In the genomic region with DNA sequence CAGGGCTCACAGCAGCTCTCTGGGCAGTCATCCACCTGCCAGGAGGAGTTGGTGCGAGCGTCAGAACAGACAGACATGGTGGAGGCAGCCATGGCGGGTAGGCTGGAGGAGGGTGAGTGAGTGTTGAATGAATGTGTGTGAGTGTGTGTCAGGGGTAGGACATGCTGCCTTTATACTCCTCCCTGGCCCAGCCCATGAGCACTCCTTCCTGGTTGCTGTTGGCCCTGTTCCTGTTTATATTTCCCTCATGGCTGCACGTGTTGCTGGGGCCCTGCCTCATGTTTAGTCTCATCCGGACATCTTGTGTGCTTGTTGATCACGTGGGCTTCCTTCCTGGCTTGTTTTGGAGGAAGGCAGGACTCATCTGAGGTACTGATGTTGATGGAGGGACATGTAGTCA, we compare ENCODE assay signal across 32 mouse cellular contexts. TPM values are rescaled to one million over a fixed set of nuclear protein-coding genes. Genes with fewer than 3 reads are reported as not detected.
A peak's percentile ranks its signal among the peaks of the same experiment; 100 is the strongest.
DNase-seq lines count a peak whose midpoint lies in the region; ATAC-seq and TF ChIP-seq lines count a peak whose summit lies in the region.
"Had no signal": no experiment of that assay in that cellular context is flagged by ENCODE, and none has a peak within 500 bp of the region (broad histone marks: within the 10 kb centered on the region; RNA-seq: fewer than 3 reads in every experiment).

A gene (minus strand): TSS at position 145 of the 400 bp plus-strand sequence.

- H3K9ac ChIP-seq in lung, embryonic 14.5 days, result no peak within 1 kb of the TSS
- no peak within 1 kb of the TSS for H3K9ac ChIP-seq in stomach, embryonic 16.5 days (ENCODE audit: low read length)
- H3K9ac ChIP-seq in midbrain, embryonic 14.5 days (replicated peaks; ENCODE audit: low read length), result no peak within 1 kb of the TSS
- H3K9ac ChIP-seq: forebrain, embryonic 13.5 days; heart, embryonic 12.5 days; heart, embryonic 15.5 days; hindbrain, embryonic 13.5 days had no signal

- ATAC-seq in lung, embryonic 14.5 days (ENCODE audit: insufficient read depth), result peak; percentile 54; the same call in 1 of the 2 replicates
- ATAC-seq in stomach, embryonic 16.5 days (ENCODE audit: insufficient read depth, low FRiP score), result peak; percentile 24; the same call in 1 of the 2 replicates
- ATAC-seq in megakaryocyte progenitor cell, adult 5-6 weeks (replicated peaks; ENCODE audit: poor library complexity), result no peak
- ATAC-seq in midbrain, embryonic 14.5 days (ENCODE audit: low FRiP score, low TSS enrichment), result no peak
- ATAC-seq: forebrain, embryonic 13.5 days; forebrain, embryonic 16.5 days; hindbrain, embryonic 16.5 days had no signal

- H3K27ac ChIP-seq in lung, embryonic 14.5 days (ENCODE audit: low read depth), result no peak within 1 kb of the TSS
- no peak within 1 kb of the TSS for H3K27ac ChIP-seq in stomach, embryonic 16.5 days (ENCODE audit: low read length)
- H3K27ac ChIP-seq in midbrain, embryonic 14.5 days (replicated peaks; ENCODE audit: low read depth, low read length), result no peak within 1 kb of the TSS
- H3K27ac ChIP-seq: forebrain, embryonic 10.5 days; forebrain, embryonic 13.5 days; heart, embryonic 15.5 days; hindbrain, embryonic 10.5 days; hindbrain, embryonic 13.5 days had no signal

- H3K4me1 ChIP-seq in lung, embryonic 14.5 days (ENCODE audit: insufficient read depth), result no peaks in the 10 kb centered on the region
- no peaks in the 10 kb centered on the region for H3K4me1 ChIP-seq in lung, adult 2 months (ENCODE audit: control insufficient read depth, insufficient read depth, low read length)
- no peaks in the 10 kb centered on the region for H3K4me1 ChIP-seq in stomach, embryonic 16.5 days (ENCODE audit: control insufficient read depth, insufficient read depth, low read length)
- no peaks in the 10 kb centered on the region for H3K4me1 ChIP-seq in midbrain, embryonic 14.5 days (ENCODE audit: control insufficient read depth, insufficient read depth, low read length)
- H3K4me1 ChIP-seq: forebrain, embryonic 10.5 days; forebrain, embryonic 13.5 days; heart, embryonic 12.5 days; heart, embryonic 15.5 days; hindbrain, embryonic 10.5 days; hindbrain, embryonic 13.5 days had no signal

- H3K27me3 ChIP-seq in lung, embryonic 14.5 days (ENCODE audit: insufficient read depth, low read length), result no peaks in the 10 kb centered on the region
- H3K27me3 ChIP-seq in stomach, embryonic 16.5 days (ENCODE audit: control insufficient read depth, insufficient read depth, low read length), result no peaks in the 10 kb centered on the region
- no peaks in the 10 kb centered on the region for H3K27me3 ChIP-seq in midbrain, embryonic 14.5 days (ENCODE audit: control insufficient read depth, insufficient read depth, low read length)
- H3K27me3 ChIP-seq: forebrain, embryonic 13.5 days; heart, embryonic 12.5 days; heart, embryonic 15.5 days; hindbrain, embryonic 13.5 days had no signal

- H3K4me3 ChIP-seq in lung, embryonic 14.5 days (ENCODE audit: low read depth, low read length), result no peak within 1 kb of the TSS
- no peak within 1 kb of the TSS for H3K4me3 ChIP-seq in lung, adult 2 months (replicated peaks; ENCODE audit: extremely low read depth, low read depth, low read length)
- no peak within 1 kb of the TSS for H3K4me3 ChIP-seq in stomach, embryonic 16.5 days (replicated peaks; ENCODE audit: low read length)
- no peak within 1 kb of the TSS for H3K4me3 ChIP-seq in midbrain, embryonic 14.5 days (replicated peaks; ENCODE audit: low read depth, low read length)
- H3K4me3 ChIP-seq: forebrain, embryonic 10.5 days; forebrain, embryonic 13.5 days; heart, embryonic 12.5 days; heart, embryonic 15.5 days; hindbrain, embryonic 10.5 days; hindbrain, embryonic 13.5 days had no signal

- DNase-seq in lung, embryonic 14.5 days, result peak; percentile 31
- no peak for DNase-seq in lung, adult 18-20 months
- DNase-seq in lung, postnatal 10 days, result peak; percentile 42
- no peak for DNase-seq in lung, adult 2 months
- no peak for DNase-seq in midbrain, embryonic 14.5 days
- DNase-seq: adrenal gland, adult 2 months; adrenal gland, postnatal 25 days; B cell, adult 2 months; cerebellum, adult 11-12 months; cerebellum, adult 9-10 months; cerebellum, postnatal 14 days; gastrocnemius, postnatal 10 days; gastrocnemius, postnatal 36 days; heart, postnatal 10 days; heart, postnatal 36 days had no signal

- H3K4me2 ChIP-seq in lung, embryonic 14.5 days, result no peak within 1 kb of the TSS
- H3K4me2 ChIP-seq in stomach, embryonic 16.5 days (ENCODE audit: low read depth, low read length), result no peak within 1 kb of the TSS
- H3K4me2 ChIP-seq in midbrain, embryonic 14.5 days (ENCODE audit: low read length), result no peak within 1 kb of the TSS
- H3K4me2 ChIP-seq: forebrain, embryonic 13.5 days; heart, embryonic 12.5 days; heart, embryonic 15.5 days; hindbrain, embryonic 13.5 days had no signal

- WGBS in lung, embryonic 14.5 days, result 46% methylated on average over 6 of the region's 6 CpGs
- WGBS in lung, adult 2 months, result 36% methylated on average over 6 of the region's 6 CpGs
- WGBS in stomach, embryonic 16.5 days, result 52% methylated on average over 6 of the region's 6 CpGs
- 72% methylated on average over 6 of the region's 6 CpGs for WGBS in midbrain, embryonic 14.5 days

- no peaks in the 10 kb centered on the region for H3K36me3 ChIP-seq in lung, embryonic 14.5 days (ENCODE audit: insufficient read depth)
- H3K36me3 ChIP-seq in stomach, embryonic 16.5 days (ENCODE audit: control insufficient read depth, insufficient read depth, low read length), result no peaks in the 10 kb centered on the region
- no peaks in the 10 kb centered on the region for H3K36me3 ChIP-seq in midbrain, embryonic 14.5 days (ENCODE audit: control insufficient read depth, insufficient read depth, low read length)
- H3K36me3 ChIP-seq: forebrain, embryonic 10.5 days; G1E; heart, embryonic 12.5 days; heart, embryonic 15.5 days; hindbrain, embryonic 10.5 days; hindbrain, embryonic 13.5 days had no signal

- no peak for TF ChIP-seq CTCF in lung, embryonic 14.5 days (IDR thresholded peaks at IDR 0.05; ENCODE audit: low read depth)
- TF ChIP-seq CTCF in lung, adult 2 months (IDR thresholded peaks at IDR 0.05; ENCODE audit: insufficient read depth, low read length), result no peak

- TF ChIP-seq POLR2A in lung, adult 2 months (IDR thresholded peaks at IDR 0.05; ENCODE audit: borderline replicate concordance, extremely low read depth, low read depth, low read length), result no peak

- H3K9me3 ChIP-seq in lung, embryonic 14.5 days (ENCODE audit: low read depth, low read length), result no peaks in the 10 kb centered on the region
- H3K9me3 ChIP-seq in stomach, embryonic 16.5 days (replicated peaks; ENCODE audit: control insufficient read depth, low read length), result peaks cover 3% of the 10 kb centered on the region; the same call in 1 of the 2 replicates
- H3K9me3 ChIP-seq in midbrain, embryonic 14.5 days (ENCODE audit: control insufficient read depth, low read length), result no peaks in the 10 kb centered on the region
- H3K9me3 ChIP-seq: forebrain, embryonic 13.5 days; G1E; heart, embryonic 15.5 days had no signal

RNA-seq across cellular contexts. Expression of the gene that starts here (rescaled TPM):
- not detected in 2 replicates for polyA plus RNA-seq in lung, embryonic 14.5 days (2014; fragmentation: Nextera tagmentation; extraction: Ambion mirVana)
- polyA plus RNA-seq in lung, adult 2 months (2012; rRNA removed), result not detected in 2 replicates
- not detected in 2 replicates for polyA plus RNA-seq in stomach, embryonic 16.5 days (2015; fragmentation: Nextera tagmentation; extraction: Ambion mirVana)
- total RNA-seq in megakaryocyte progenitor cell, adult 5-6 weeks (2015), result not detected in 2 replicates
- not detected in 2 replicates for total RNA-seq in megakaryocyte progenitor cell, adult 5-6 weeks (2017)
- polyA plus RNA-seq in midbrain, embryonic 14.5 days (2014; fragmentation: Nextera tagmentation; extraction: Ambion mirVana), result not detected in 2 replicates
- total RNA-seq: adrenal gland, adult 2 months; adrenal gland, postnatal 25 days; CH12.LX; G1E; gastrocnemius, adult 18-20 months; gastrocnemius, postnatal 10 days; gastrocnemius, postnatal 36 days; granulocyte monocyte progenitor cell, adult 5-6 weeks; heart, postnatal 10 days; heart, postnatal 36 days had no signal
- polyA plus RNA-seq: adrenal gland, adult 2 months; brain, embryonic 14.5 days; embryonic facial prominence, embryonic 11.5 days; embryonic facial prominence, embryonic 14.5 days; forebrain, embryonic 10.5 days; forebrain, embryonic 13.5 days; forebrain, embryonic 16.5 days; G1E; heart, embryonic 12.5 days; heart, embryonic 15.5 days; hindbrain, embryonic 10.5 days; hindbrain, embryonic 13.5 days; hindbrain, embryonic 16.5 days had no signal

Comparison
In these comparisons a context has a peak if more than half of its experiments do, and no peak if none do; other contexts are left out.
1. Peak in DNase-seq and ATAC-seq in lung, embryonic 14.5 days; RNA of the gene not detected or under 1 TPM.
2. Peak in ATAC-seq in stomach, embryonic 16.5 days; RNA of the gene not detected or under 1 TPM.